Mouse (Mus musculus) activated CD4-positive, CD25-positive, alpha-beta regulatory T cell (primary cell): Measurements from ENCODE around the gene Ryr2. TPM values are rescaled to one million over a fixed set of nuclear protein-coding genes. Genes with fewer than 3 reads are reported as not detected.

Experiments
- polyA plus RNA-seq, 2 experiments: library from polyadenylated mRNA; unstranded; fragments of 100-300 nt; shearing (Covaris generic); gene quantifications; one replicate each; pipeline ENCODE4 v1.2.1; 2017

The Ryr2 gene
- polyA plus RNA-seq, result 1 to 10 TPM in 1 of 2 experiments, under 1 TPM in 1; 0.20 to 5.4 TPM

GRCm38 (mm10) chr13:12106662-12107632 is at the start of gene Ryr2:
Gene Ryr2 (minus strand): TSS chr13:12106945.

Other genes starting within 250 kb of the Ryr2 start
- gene Mtr, start 151.2 kb upstream of the Ryr2 start, polyA plus RNA-seq, result 10 to 100 TPM; 17.0 to 20.8 TPM
- gene Actn2, start 233.8 kb upstream of the Ryr2 start, polyA plus RNA-seq, result 10 to 100 TPM in 1 of 2 experiments, 1 to 10 TPM in 1; 1.7 to 19.8 TPM